Mouse (Mus musculus) urinary bladder, postnatal 36 days (tissue): Measurements from ENCODE around the gene Prkar2b.

Experiments used
- DNase-seq, 2 experiments: peaks; one replicate each; pipeline ENCODE4 v3.0.0; 2022; ENCODE audit warnings: low spot score in 2 of 2, mixed read lengths in 1 of 2

Prkar2b gene

DNA sequence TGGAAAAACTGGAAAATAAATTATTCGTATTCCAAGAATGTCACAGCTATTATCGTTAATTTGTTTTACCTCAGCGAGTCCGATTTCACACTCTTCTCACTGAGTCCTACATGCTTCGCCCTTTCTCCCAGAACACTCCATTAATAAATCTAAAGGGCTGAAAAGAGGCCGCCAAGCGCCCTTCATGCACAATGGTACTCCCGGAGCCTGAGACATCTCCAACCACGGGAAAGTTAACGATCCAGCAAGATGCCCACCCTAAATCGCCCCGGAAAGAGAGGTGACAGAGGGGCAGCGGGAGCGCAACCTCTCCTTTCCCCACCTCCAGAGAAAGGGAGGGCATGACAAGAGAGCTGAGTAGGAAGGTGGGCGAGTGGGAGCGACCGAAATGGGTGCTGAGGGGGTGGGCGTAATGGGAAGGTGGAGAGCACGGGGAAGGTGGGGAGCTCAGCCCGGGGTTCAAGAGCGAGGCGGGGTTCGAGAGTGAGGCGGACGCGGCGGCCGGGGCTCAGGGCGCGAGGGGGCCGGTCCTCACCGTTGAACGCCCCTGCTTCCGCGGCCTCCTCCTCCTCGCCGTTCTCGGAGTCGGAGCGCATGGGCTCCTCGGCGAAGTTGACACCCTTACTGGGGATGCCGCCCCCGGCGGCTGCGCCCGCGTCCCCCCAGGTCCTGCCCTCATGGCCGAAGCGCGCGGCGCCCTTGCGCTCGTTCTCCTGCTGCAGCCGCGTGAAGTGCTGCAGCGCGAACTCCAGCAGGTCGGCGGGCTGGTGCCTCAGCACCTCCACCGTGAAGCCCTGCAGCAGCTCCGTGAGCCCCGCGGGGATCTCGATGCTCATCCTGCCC is 628 bp downstream of the Prkar2b start:
- peak in 1 of 2 experiments; percentile 15 for DNase-seq

DNA sequence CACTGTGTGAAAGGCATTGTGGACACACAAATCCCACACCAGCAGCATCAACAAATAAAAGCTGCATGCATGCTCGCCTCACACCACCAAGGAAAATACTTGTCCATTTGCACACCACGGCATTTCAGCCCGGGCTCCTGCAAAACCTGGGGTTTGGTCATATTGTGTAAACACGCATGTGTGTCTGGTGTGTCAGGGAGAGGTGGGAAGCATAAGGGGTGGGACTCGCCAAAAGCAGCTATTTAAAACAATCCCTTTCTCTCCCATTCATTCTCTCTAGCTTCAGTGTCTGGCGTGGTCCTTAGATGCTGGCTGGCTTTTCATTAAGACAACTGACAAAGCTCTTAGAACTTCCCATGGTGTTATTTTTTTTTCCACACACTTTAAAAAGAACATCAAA is 1.4 kb downstream of the Prkar2b start:
- no peak for DNase-seq

DNA sequence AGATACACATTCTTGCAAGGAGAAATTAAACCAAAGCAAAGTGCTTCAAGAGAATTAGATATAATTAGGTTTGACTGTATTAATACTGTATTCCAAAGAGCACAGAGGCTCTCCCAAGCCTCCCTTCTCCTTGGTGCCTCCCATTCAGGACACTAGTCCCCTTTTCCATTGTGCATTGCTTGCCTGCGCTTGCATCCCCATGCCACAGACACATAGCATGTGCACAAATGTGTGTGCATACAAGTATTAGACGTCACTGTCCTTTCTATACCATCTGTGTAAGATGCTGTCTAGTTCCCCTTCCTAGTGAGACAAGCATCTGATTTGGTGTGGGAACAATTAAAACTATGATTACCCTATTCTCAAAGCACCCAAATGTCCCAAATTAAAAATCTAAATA is 2.0 kb downstream of the Prkar2b start:
- DNase-seq: no peak

DNA sequence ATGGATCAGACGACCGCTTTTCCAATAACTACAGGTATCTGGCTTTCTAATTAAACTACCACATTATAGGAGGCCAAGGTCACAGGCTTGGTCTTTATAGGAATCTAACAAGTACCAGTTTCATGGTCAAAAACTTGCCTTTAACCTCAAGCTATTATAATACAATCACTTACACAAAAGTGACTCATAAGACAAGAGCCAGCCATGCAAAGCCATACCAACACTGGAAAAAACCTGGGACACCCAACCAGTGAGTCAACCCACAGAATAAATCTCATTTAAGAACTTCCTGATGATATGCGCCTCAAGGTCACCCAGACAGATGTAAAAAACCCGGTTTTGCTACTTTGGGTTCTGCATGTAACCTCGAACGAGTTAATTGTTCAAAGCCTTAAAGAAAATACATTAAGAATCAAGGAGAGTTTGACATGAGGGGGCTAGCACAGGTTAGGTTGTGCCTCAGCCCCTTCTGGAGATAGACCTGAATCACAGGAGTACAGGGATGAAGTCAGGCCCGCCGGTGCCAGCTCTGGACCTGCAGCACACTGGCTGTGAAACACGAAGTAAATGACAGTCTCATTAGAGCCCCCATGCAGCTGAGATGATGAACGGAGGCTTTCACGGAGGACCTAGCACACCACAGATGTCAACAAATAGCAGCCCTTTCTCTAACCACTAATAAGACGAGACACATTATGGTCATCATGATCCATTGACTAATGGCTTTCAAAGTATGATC is 3.5 kb downstream of the Prkar2b start:
- no peak for DNase-seq

DNA sequence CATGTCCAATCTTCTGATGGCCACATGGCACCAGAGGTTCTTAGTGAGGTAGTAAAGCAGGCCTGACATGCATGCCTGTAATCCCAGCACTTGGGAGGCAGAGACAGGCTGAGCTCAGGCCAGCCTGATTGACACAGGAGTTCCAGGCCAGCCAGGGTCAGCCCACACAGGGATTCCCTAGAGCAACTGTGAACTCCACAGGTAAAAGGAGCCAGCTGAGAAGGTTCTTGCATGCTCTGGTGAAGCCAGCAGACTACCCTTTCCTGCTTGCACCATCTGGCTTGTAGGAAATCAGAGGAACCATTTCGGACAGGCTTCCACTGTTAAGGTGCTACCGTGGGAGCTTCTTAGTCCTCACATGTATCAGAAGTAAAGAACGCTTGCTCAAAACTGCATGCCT is 5.3 kb downstream of the Prkar2b start:
- no peak for DNase-seq

DNA sequence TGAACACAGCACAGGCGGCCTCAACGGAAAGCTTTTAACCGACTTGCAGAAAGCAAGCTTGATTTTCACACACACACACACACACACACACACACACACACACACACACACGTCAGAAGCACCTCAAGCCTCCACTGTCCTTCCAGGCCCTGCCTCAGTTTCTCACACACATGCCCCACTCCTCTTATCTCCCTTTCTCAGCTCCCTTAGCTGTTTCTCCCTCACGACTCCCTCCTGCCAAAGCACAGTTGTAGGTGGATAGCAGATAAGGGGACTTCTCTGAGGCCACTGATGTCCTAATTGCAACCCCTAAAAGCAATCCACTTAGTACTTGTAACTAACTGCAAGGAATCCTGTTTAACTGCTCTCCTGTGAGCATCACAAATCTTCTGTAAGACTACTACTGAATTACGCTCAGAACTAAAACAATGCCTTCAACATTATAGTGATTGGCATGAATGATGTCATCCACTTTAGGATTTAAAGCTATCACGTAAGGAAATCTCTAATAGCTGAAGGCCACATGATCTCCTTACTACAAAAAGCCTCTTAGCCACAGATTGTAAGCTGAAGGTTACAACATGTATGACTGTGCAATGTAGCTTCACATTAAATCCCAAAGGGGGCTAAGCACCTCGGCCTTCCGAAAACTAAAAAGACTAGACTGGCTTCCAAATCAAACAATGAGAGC is 6.5 kb downstream of the Prkar2b start:
- DNase-seq: no peak

DNA sequence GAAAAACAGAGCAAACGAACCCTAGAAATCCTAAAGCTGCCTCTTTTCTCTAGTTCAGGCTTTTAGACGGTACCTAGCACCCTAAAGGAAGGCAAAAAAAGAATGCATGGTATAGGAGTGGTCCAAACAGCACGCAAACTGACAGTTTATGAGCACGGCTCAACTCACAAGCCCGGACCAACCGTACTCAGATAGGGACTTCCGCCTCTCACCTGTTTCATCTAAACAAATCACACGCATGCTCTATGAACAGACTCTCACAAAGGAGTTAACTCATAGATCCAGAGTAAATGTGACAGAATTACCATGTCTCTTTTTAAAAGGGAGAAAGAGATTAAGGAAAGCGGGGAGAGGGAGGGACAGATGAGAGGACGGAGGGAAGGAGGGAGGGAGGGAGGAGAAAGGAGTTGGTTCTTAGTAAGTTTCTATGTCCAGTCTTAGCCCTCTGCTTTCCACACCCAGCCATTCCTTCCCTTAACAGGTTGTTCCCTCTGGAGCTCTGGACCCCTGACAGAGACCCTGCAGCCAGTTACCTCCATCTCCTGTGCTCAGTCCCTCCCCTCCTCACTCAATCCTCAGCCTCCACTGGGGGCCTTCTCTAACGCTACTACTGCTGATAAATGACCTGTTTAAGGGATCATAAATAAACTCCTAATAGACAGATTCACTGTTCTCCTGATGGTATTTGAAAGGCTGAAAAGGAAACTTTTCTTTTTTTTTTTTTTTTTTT is 7.3 kb downstream of the Prkar2b start:
- DNase-seq: no peak

DNA sequence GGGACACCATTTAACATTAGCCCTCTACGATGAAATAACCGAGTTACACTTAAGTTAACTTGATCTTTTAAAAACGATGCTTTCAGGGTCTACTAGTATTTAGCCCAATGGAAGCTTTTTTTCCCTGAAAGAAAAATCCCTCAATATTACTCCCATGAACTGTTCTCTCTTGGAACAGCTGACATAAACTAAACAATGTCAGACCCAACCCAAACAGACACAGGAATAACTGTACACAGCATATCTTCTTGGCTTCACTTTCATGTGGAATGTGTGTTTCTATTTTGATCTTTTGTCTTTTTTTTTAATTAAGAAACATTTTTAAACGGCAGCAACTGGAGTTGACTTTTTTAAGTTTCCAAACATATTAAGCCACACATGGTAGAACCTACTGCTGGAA is 8.2 kb downstream of the Prkar2b start:
- no peak for DNase-seq

DNA sequence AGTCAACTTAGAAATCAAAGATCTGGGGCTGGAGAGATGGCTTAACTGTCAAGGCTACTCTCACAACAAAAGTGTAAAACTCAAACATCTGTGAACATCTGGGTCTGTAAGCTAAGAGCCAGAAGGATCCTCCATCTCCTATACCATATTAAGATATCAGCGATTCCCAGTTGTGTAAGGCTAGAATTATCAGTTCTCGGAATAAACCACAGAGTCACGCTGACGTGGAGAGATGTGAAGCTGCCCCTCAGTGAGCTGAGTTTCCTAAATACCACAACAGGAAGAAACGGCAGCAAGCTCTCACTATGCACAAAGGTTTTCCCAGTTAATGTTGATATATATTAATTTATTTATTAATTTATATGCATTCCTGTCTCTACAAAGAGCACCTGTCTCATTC is 10.9 kb downstream of the Prkar2b start:
- no peak for DNase-seq

DNA sequence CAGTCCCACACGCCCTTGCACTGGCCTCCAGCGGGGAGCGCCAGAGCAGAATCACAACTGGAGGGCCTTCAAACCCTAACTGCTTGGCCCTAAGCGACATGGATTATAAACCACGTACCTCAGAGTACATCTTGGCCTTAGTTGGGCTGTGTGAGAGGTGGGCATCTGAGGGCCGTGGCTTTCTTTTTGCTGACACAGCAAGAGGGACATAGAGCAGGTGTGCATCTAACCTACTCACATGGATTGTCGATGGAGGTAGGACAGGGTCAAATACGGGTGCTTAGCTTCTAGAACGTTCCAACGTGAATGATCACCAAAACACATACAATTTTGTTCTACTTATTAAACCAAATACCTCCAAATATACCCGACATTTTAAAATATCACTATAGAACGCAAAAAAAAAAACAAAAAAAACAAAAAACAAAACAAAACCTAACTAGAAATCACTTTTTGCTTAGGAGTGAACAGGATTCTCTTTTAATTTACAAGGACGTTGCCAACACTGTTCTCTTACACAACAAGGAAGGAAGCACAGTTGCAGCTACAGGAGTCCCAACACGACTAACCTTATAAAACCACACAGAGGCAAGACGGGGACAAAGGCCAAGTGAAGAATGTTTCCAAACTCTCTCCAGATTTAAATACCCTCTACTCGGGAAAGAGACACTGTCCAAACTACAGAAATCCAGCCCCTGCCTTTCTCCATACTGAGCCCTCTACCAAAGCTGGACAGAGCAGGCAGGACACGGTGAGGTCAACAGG is 15.3 kb downstream of the Prkar2b start:
- no peak for DNase-seq

DNA sequence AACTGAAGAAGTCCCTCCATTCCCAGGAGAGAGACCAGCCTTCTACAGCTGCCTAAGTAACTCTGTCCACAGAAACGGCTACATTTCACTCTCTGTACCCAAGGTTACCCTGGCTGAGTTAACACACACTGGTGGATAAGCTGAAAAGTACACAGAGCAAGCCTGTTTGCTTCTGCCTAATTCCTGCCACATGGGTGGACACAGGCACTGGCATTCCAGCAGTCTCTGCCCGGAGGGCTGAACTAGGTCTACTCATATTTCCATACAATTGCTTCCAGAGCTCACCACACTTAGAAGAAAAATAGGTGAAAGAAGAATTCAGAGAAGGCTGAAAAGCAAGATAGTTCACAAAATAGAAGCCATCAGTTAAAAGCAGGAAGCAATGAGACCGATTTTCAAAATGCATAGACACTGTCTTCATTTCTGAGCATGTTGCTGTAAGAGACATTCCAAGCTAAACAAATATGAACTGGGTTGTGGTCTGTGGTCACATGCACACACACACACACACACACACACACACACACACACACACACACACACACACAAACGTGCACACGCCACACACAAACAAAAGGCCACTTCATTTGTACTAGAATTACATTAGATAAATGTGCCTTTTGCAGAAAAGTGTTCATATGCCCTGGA is 16.5 kb downstream of the Prkar2b start:
- DNase-seq: no peak

DNA sequence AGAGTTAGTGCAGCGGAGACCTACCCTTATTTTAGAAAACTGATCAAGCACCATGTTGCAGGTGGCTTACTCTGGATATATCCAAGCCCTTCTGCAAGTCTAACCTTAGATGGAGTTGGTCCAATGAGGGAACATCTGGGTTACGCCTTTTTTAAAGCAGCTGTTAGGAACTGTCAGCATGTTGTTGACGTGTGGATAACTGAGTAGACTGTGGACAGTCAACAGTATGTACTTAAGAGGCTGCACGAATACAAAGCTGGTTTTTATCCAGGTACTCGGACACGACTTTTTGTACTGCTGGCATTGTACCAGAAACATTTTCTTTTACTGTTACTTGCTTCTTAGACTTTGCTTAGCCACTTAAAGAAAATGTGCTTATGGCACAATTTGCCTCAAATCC is 27.6 kb downstream of the Prkar2b start:
- DNase-seq: no peak

DNA sequence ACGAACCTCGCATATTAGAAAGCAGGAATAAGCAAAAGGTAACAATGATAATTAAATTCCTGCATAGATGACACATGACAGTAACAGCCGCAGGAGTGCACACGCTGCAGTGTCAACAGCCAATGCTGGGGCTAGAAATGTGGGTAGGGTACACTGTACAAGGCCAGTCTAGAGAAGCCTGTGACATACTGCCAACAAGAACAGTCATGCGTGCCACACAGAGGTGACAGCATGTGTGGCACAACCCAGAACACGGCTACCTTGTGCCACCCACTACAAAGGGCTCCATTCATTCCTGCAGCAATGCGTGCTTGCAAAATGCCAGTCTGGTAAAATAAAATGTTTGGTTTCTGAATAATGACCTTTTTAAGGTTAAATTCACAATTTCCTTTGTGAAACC is 28.2 kb downstream of the Prkar2b start:
- DNase-seq: no peak

DNA sequence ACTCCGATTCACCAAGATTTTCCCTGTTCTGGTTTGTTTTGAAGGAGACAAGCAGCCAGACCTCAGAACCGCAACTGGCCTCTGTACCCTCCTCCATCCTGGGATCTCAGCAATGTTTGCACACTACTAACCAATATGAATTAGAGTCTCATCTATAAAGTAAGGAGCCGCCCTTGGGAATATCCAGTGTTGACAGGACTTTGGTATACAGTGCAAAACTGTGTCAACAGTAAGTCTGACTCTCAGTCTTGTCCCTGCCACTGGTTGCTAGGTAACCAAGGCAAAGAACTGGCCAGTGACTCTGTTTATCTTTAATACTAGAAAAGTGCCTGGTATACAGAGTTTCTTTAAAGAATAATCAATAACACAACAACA is 42.7 kb downstream of the Prkar2b start:
- DNase-seq: no peak

DNA sequence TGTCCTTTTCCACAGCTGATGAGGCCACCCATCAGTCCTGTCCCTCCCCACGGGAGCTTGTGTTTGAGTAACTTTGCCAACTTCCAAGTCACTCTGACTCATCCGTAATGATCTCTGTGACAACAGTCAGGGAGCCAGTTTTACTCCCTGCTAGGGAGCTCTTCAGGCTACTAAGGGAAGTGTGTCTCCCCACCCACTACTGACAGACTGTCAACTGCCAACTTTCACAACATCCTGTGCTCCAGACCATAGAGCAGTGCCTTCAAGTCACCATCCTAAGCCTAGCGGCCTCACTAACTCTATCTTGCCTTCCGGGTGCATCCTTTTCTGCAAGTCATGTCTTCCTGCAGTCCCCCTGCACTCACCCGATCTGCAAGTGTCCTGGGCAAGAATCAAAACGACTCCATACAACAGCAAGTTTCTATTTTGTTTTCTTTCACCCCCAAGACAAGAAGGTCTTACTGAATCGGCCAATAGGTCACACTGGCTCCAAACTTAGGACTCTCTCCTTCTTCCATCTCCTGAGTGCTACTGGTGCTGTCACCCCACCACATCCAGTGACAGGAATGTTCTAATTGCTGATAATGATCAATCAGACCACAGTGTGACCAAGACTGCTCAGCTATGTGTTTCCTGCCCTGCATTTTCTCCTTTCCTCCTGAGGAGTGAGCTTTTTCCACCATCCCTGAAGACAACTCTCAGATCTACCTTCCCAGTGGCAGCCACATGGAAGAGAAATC is 43.3 kb downstream of the Prkar2b start:
- peak in 1 of 2 experiments; percentile 25 for DNase-seq

DNA sequence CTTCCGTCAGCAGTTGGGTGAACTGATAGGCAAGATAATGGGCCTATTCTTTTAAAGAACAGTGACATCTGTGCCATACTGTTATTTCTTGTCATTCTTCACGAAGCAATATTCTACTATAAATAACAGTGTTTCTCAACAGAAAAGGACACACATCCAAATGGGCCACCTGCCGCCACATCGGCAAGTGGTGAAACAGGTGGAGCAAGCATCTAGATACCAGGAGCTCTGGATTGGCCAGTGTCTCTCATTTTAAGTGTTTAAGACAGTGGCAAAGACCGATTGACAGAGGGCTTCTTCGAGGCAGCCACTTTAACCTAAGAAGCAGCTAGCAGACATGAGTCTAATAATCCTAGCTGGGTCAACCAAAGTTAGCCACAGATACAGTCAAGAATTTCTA is 44.6 kb downstream of the Prkar2b start:
- DNase-seq: no peak

DNA sequence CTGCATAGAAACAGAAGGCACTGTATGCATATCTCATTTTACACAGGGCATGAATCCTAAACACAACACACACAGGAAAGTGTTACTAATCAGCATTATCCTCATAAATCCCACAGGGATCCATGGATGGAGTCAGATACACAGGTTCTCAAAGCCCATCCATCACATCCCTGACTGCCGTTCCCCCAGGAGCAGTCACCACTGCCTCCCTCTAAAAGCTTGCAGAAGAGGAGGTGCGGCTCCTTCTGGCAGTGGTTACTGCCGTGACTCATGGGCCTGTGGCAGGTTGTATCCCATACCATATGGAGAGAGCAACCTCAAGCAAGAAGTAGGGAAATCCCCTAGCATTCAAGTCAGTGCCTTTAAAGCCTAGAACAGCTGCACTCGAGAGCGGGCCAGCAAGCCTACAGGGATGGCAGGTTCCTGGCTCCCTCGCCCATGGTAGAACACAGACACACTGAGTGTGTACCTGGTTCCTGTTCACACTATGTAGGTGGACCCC is 45.8 kb downstream of the Prkar2b start:
- DNase-seq: no peak

DNA sequence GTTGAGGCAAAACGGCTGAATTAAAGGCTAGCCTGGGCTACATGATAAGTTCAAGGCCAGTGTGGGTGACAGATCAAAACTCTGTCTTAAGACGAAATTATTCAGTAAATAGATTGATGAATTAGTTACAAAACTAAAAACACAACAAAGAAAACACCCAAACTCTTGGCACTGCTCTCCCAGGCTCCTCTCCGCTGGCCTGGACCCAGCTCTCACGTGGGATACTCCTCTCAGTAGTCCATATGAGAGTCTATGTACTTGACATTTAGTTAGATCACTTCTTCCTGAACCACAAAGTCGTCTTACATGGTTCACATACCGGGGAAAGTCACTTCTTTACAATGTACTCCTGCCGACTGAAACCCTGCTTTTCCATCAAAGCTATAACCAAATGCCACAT is 46.3 kb downstream of the Prkar2b start:
- no peak for DNase-seq

DNA sequence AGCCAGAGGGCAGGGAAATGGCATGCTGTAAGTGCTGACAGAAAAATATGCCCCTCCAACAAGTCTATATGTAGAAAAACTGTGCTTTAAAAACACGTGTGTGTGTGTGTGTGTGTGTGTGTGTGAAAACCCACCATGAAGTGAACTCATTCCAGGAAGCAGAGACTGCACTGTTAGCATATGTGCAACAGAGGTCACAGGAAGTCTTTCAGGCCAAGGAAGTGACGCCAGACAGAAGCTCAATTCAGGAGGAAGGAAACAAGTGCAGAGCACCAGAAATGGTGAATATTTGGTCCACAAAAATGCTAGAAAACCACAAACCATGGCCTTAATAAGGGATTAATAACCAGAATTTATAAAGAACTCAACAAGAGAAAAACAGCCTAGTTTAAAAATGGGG is 48.9 kb downstream of the Prkar2b start:
- DNase-seq: no peak

DNA sequence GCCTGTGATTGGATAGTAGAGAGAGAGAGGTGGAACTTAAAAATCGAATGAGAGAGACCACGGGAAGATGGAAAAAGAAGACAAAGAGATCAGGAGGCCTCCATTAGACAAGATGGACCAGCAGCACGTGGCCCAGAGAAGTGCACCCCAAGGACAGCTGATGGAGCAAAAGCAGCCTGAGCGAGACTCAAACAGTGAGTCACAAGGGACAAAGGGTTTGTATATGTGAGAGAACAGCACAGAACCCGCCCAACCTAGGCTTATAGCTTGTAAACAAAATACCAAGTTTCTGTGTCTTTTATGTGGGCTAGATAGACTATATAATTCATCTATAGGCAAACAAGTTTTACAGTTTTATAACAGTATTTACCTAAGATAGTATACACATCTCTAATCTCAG is 50.0 kb downstream of the Prkar2b start:
- DNase-seq: no peak
